Mouse (Mus musculus) limb, embryonic 11.5 days (tissue): ENCODE results near the gene Traf2. TPM values are rescaled to one million over a fixed set of nuclear protein-coding genes. Genes with fewer than 3 reads are reported as not detected.

Experiments
- ATAC-seq: fragments of 200-750 bp; cut with Nextera tagmentation; 2 replicates; pipeline ENCODE4 v1.8.0; 2017; ENCODE audit warnings: low read depth; ENCODE audit not compliant: insufficient number of reproducible peaks, low FRiP score, low TSS enrichment
- DNase-seq: peaks from one replicate; pipeline ENCODE4 v3.0.0-alpha.2; 2015; ENCODE audit warnings: low spot score
- H3K27ac ChIP-seq: fragments of 300-500 bp; sonication (generic); replicated peaks from 2 replicates; pipeline ENCODE4 v1.5.1; 2014; ENCODE audit warnings: low read depth, mild to moderate bottlenecking, low read length
- H3K27me3 ChIP-seq: fragments of 300-500 bp; sonication (generic); 2 replicates; pipeline ENCODE4 v1.6.1; 2014; ENCODE audit warnings: mild to moderate bottlenecking, low read length, mixed read lengths; ENCODE audit not compliant: control insufficient read depth, insufficient read depth
- H3K36me3 ChIP-seq: fragments of 300-500 bp; sonication (generic); 2 replicates; pipeline ENCODE4 v1.6.1; 2014; ENCODE audit warnings: mild to moderate bottlenecking, low read length, moderate library complexity, mixed read lengths; ENCODE audit not compliant: control insufficient read depth, insufficient read depth
- H3K4me1 ChIP-seq: fragments of 300-500 bp; sonication (generic); 2 replicates; pipeline ENCODE4 v1.6.1; 2014; ENCODE audit warnings: low read length, mixed read lengths; ENCODE audit not compliant: control insufficient read depth, insufficient read depth
- H3K4me2 ChIP-seq: fragments of 300-500 bp; sonication (generic); 2 replicates; pipeline ENCODE4 v1.6.1; 2014; ENCODE audit warnings: low read depth, mild to moderate bottlenecking, moderate library complexity; ENCODE audit not compliant: severe bottlenecking
- H3K4me3 ChIP-seq: fragments of 300-500 bp; sonication (generic); 2 replicates; pipeline ENCODE4 v1.5.1; 2014; ENCODE audit warnings: low read depth, low read length
- H3K9ac ChIP-seq: fragments of 300-500 bp; sonication (generic); 2 replicates; pipeline ENCODE4 v1.6.1; 2014; ENCODE audit warnings: mild to moderate bottlenecking, low read length
- H3K9me3 ChIP-seq: fragments of 300-500 bp; sonication (generic); 2 replicates; pipeline ENCODE4 v1.6.1; 2016; ENCODE audit warnings: low read length; ENCODE audit not compliant: control insufficient read depth
- WGBS: fragments of 180-500 bp; shearing (Covaris S2); extraction: QIAGEN DNeasy Blood & Tissue Kit; methylation state at CpG from one replicate; pipeline ENCODE4 v1.1.7; 2014; 5-methylcytosine and 5-hydroxymethylcytosine counted together
- polyA plus RNA-seq: library from polyadenylated mRNA; unstranded; fragments of >200 nt; fragmentation: Nextera tagmentation; extraction: Ambion mirVana; gene quantifications from 2 replicates; pipeline ENCODE4 v1.2.1, GENCODE M21; 2014

Traf2 gene
- polyA plus RNA-seq, 1 experiment from 2014 or later = 40.0 TPM

GRCm38 (mm10) chr2:25498622-25499478 is 47.9 kb downstream of the Traf2 start:
- H3K27me3 ChIP-seq = no peaks in the 10 kb centered on the region
- H3K27ac ChIP-seq = no peak overlapping the region
- peaks cover 7% of the 10 kb centered on the region for H3K4me1 ChIP-seq
- ATAC-seq (no peak), DNase-seq (no peak)
- no peak overlapping the region for H3K9ac ChIP-seq
- no peaks in the 10 kb centered on the region for H3K9me3 ChIP-seq
- no peak overlapping the region for H3K4me2 ChIP-seq
- WGBS = 76% methylated on average over 15 of the region's 15 CpGs
- H3K4me3 ChIP-seq = no peak overlapping the region
- H3K36me3 ChIP-seq = peaks cover 3% of the 10 kb centered on the region; the same call in 1 of the 2 replicates

- 53% methylated on average over 6 of the region's 6 CpGs for WGBS
- no peaks in the 10 kb centered on the region; the same call in 1 of the 2 replicates for H3K36me3 ChIP-seq
- no peak overlapping the region for H3K27ac ChIP-seq
- DNase-seq = no peak
- no peaks in the 10 kb centered on the region for H3K9me3 ChIP-seq
- H3K4me3 ChIP-seq = no peak overlapping the region
- H3K4me2 ChIP-seq = no peak overlapping the region
- no peak overlapping the region for H3K9ac ChIP-seq
- H3K4me1 ChIP-seq = peaks cover 7% of the 10 kb centered on the region
- no peak for ATAC-seq
- no peaks in the 10 kb centered on the region for H3K27me3 ChIP-seq
These were observed 48.7 kb downstream of the Traf2 start for GRCm38 (mm10) chr2:25497846-25498575.

GRCm38 (mm10) chr2:25496462-25496861 is 50.3 kb downstream of the Traf2 start:
- peaks cover 3% of the 10 kb centered on the region for H3K4me1 ChIP-seq
- 41% methylated on average over 4 of the region's 4 CpGs for WGBS
- H3K27ac ChIP-seq = no peak overlapping the region
- H3K4me2 ChIP-seq = no peak overlapping the region
- ATAC-seq = no peak
- no peaks in the 10 kb centered on the region for H3K27me3 ChIP-seq
- no peak overlapping the region for H3K9ac ChIP-seq
- DNase-seq = no peak
- no peaks in the 10 kb centered on the region for H3K9me3 ChIP-seq
- no peak overlapping the region for H3K4me3 ChIP-seq
- H3K36me3 ChIP-seq = no peaks in the 10 kb centered on the region

GRCm38 (mm10) chr2:25493476-25493961 is 53.2 kb downstream of the Traf2 start, which contains the start of gene Lcn12:
Gene Lcn12, minus strand, starts transcription at chr2:25493911.
- H3K4me2 ChIP-seq = no peak within 1 kb of the TSS
- no peaks in the 10 kb centered on the region for H3K36me3 ChIP-seq
- H3K4me3 ChIP-seq = no peak within 1 kb of the TSS
- no peaks in the 10 kb centered on the region for H3K4me1 ChIP-seq
- no peak within 1 kb of the TSS for H3K27ac ChIP-seq
- no peak within 1 kb of the TSS for H3K9ac ChIP-seq
- H3K9me3 ChIP-seq = no peaks in the 10 kb centered on the region
- ATAC-seq = no peak
- WGBS = 94% methylated on average over 5 of the region's 5 CpGs
- no peak for DNase-seq
- H3K27me3 ChIP-seq = no peaks in the 10 kb centered on the region

- Histone ChIP-seq H3K9me3 (no peaks in the 10 kb centered on the region), H3K36me3 (no peaks in the 10 kb centered on the region), H3K4me3 (no peak overlapping the region), H3K4me1 (no peaks in the 10 kb centered on the region), H3K27ac (no peak overlapping the region), H3K4me2 (no peak overlapping the region), H3K9ac (no peak overlapping the region), H3K27me3 (no peaks in the 10 kb centered on the region)
- ATAC-seq = no peak
- 81% methylated on average over 5 of the region's 5 CpGs for WGBS
- DNase-seq = no peak
These were observed 53.8 kb downstream of the Traf2 start for GRCm38 (mm10) chr2:25492988-25493387.

- H3K9ac ChIP-seq = no peak overlapping the region
- H3K27me3 ChIP-seq = no peaks in the 10 kb centered on the region
- ATAC-seq = no peak
- no peak overlapping the region for H3K4me3 ChIP-seq
- H3K4me1 ChIP-seq = no peaks in the 10 kb centered on the region
- H3K9me3 ChIP-seq = no peaks in the 10 kb centered on the region
- H3K4me2 ChIP-seq = no peak overlapping the region
- H3K27ac ChIP-seq = no peak overlapping the region
- no peaks in the 10 kb centered on the region for H3K36me3 ChIP-seq
- 79% methylated on average over 7 of the region's 7 CpGs for WGBS
- no peak for DNase-seq
These were observed 58.1 kb downstream of the Traf2 start for GRCm38 (mm10) chr2:25488671-25489068.

GRCm38 (mm10) chr2:25487965-25488670 is 58.6 kb downstream of the Traf2 start:
- no peaks in the 10 kb centered on the region for H3K36me3 ChIP-seq
- H3K9ac ChIP-seq = no peak overlapping the region
- H3K4me2 ChIP-seq = no peak overlapping the region
- ATAC-seq (no peak), DNase-seq (no peak)
- no peaks in the 10 kb centered on the region for H3K4me1 ChIP-seq
- WGBS = 80% methylated on average over 6 of the region's 6 CpGs
- no peaks in the 10 kb centered on the region for H3K27me3 ChIP-seq
- no peaks in the 10 kb centered on the region for H3K9me3 ChIP-seq
- no peak overlapping the region for H3K4me3 ChIP-seq
- no peak overlapping the region for H3K27ac ChIP-seq
